Mouse (Mus musculus) lung, postnatal 0 days (tissue): ENCODE data around the gene Muc1. TPM values are rescaled to one million over a fixed set of nuclear protein-coding genes. Genes with fewer than 3 reads are reported as not detected.

Source experiments
- ATAC-seq: fragments of 200-750 bp; cut with Nextera tagmentation; 2 replicates; pipeline ENCODE4 v1.8.0; 2017; ENCODE audit warnings: moderate library complexity
- DNase-seq: peaks from one replicate; pipeline ENCODE4 v3.0.0-alpha.2; 2016; ENCODE audit warnings: low spot score
- H3K27ac ChIP-seq: fragments of 300-500 bp; sonication (generic); 2 replicates; pipeline ENCODE4 v1.5.1; 2014; ENCODE audit warnings: antibody characterized with exemption, mild to moderate bottlenecking, low read length, mixed read lengths
- H3K27me3 ChIP-seq: fragments of 300-500 bp; sonication (generic); replicated peaks from 2 replicates; pipeline ENCODE4 v1.6.1; 2014; ENCODE audit warnings: low read length, mixed read lengths; ENCODE audit not compliant: insufficient read depth
- H3K36me3 ChIP-seq: fragments of 300-500 bp; sonication (generic); 2 replicates; pipeline ENCODE4 v1.6.1; 2014; ENCODE audit warnings: low read length, mixed read lengths; ENCODE audit not compliant: insufficient read depth
- H3K4me1 ChIP-seq: fragments of 300-500 bp; sonication (generic); 2 replicates; pipeline ENCODE4 v1.6.1; 2014; ENCODE audit warnings: antibody characterized with exemption, low read depth, low read length, mixed read lengths; ENCODE audit not compliant: insufficient read depth
- H3K4me2 ChIP-seq: fragments of 300-500 bp; sonication (generic); replicated peaks from 2 replicates; pipeline ENCODE4 v1.6.1; 2014; ENCODE audit warnings: low read depth, mild to moderate bottlenecking, low read length, moderate library complexity, mixed read lengths
- H3K4me3 ChIP-seq: fragments of 300-500 bp; sonication (generic); 2 replicates; pipeline ENCODE4 v1.5.1; 2014; ENCODE audit warnings: low read depth, low read length
- H3K9ac ChIP-seq: fragments of 300-500 bp; sonication (generic); replicated peaks from 2 replicates; pipeline ENCODE4 v1.6.1; 2014; ENCODE audit warnings: low read depth, mild to moderate bottlenecking
- H3K9me3 ChIP-seq: fragments of 300-500 bp; sonication (generic); 2 replicates; pipeline ENCODE4 v1.6.1; 2016; ENCODE audit warnings: low read length, mixed read lengths
- CTCF ChIP-seq: IDR thresholded peaks from 2 replicates; pipeline ENCODE4 v1.5.1; 2016; ENCODE audit warnings: antibody characterized with exemption, mild to moderate bottlenecking
- EP300 ChIP-seq: IDR thresholded peaks from 2 replicates; pipeline ENCODE4 v1.6.1; 2016; ENCODE audit warnings: antibody characterized with exemption, mild to moderate bottlenecking, control low read depth
- WGBS: fragments of 180-500 bp; shearing (Covaris S2); extraction: QIAGEN DNeasy Blood & Tissue Kit; methylation state at CpG from one replicate; pipeline ENCODE4 v1.1.7; 2014; 5-methylcytosine and 5-hydroxymethylcytosine counted together
- polyA plus RNA-seq: library from polyadenylated mRNA; unstranded; fragments of >200 nt; fragmentation: Nextera tagmentation; extraction: Ambion mirVana; gene quantifications from 2 replicates; pipeline ENCODE4 v1.2.1, GENCODE M21; 2015

Muc1 gene
- polyA plus RNA-seq, 1 experiment from 2014 or later, result 307 TPM

DNA sequence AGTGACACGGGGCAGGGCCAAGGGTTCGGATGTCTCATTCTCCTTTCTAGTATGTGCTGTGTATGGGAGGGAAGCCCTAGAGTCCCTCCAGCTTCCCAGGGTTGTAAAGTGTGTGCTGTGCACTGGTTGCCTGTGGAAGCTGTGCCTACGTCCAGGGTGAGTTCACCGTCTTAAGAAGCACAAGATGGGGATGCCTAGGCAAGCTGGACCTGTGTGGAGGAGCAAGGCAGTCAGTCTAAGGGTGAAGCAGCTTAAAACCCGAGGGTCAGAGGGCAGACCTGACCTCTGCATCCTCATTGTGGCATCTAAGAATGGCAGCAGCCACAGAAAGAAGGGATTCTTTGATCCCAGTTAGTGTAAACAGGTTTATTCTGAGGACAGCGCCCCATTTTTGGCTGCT, 20.1 kb upstream of the Muc1 start:
- no peak overlapping the region for H3K4me3 ChIP-seq
- H3K9me3 ChIP-seq, result no peaks in the 10 kb centered on the region
- 78% methylated on average over 6 of the region's 6 CpGs for WGBS
- no peaks in the 10 kb centered on the region for H3K27me3 ChIP-seq
- TF ChIP-seq EP300 (no peak), CTCF (no peak)
- H3K4me2 ChIP-seq, result no peak overlapping the region
- no peak overlapping the region for H3K27ac ChIP-seq
- peaks cover 4% of the 10 kb centered on the region; the same call in 1 of the 2 replicates for H3K4me1 ChIP-seq
- no peak for ATAC-seq
- peaks cover 35% of the 10 kb centered on the region for H3K36me3 ChIP-seq
- no peak overlapping the region for H3K9ac ChIP-seq
- no peak for DNase-seq

- Histone ChIP-seq H3K4me3 (no peak overlapping the region), H3K9me3 (no peaks in the 10 kb centered on the region), H3K4me2 (no peak overlapping the region), H3K36me3 (peaks cover 32% of the 10 kb centered on the region), H3K9ac (no peak overlapping the region), H3K27ac (no peak overlapping the region), H3K27me3 (no peaks in the 10 kb centered on the region), H3K4me1 (peaks cover 4% of the 10 kb centered on the region; the same call in 1 of the 2 replicates)
- no peak for ATAC-seq
- no peak for DNase-seq
- WGBS, result 94% methylated on average over 7 of the region's 7 CpGs
- TF ChIP-seq EP300, result no peak
- no peak for TF ChIP-seq CTCF
Measured at GRCm38 (mm10) chr3:89209731-89210130, 19.1 kb upstream of the Muc1 start.

GRCm38 (mm10) chr3:89210162-89210561, 18.7 kb upstream of the Muc1 start:
- H3K36me3 ChIP-seq, result peaks cover 31% of the 10 kb centered on the region
- TF ChIP-seq EP300 (no peak), CTCF (no peak)
- H3K27me3 ChIP-seq, result no peaks in the 10 kb centered on the region
- no peak for DNase-seq
- no peak overlapping the region for H3K27ac ChIP-seq
- no peak overlapping the region for H3K4me3 ChIP-seq
- peaks cover 6% of the 10 kb centered on the region; the same call in 1 of the 2 replicates for H3K4me1 ChIP-seq
- 52% methylated on average over 13 of the region's 13 CpGs for WGBS
- H3K9ac ChIP-seq, result no peak overlapping the region
- no peak overlapping the region for H3K4me2 ChIP-seq
- no peaks in the 10 kb centered on the region for H3K9me3 ChIP-seq
- ATAC-seq, result no peak

GRCm38 (mm10) chr3:89210731-89211130, 18.1 kb upstream of the Muc1 start:
- DNase-seq (no peak), ATAC-seq (no peak)
- Histone ChIP-seq H3K4me3 (no peak overlapping the region), H3K4me2 (no peak overlapping the region), H3K27me3 (no peaks in the 10 kb centered on the region), H3K9me3 (no peaks in the 10 kb centered on the region), H3K4me1 (peaks cover 11% of the 10 kb centered on the region; the same call in 1 of the 2 replicates), H3K27ac (no peak overlapping the region), H3K36me3 (peaks cover 28% of the 10 kb centered on the region), H3K9ac (no peak overlapping the region)
- TF ChIP-seq EP300, result no peak
- TF ChIP-seq CTCF, result no peak
- WGBS, result 60% methylated on average over 7 of the region's 7 CpGs

GRCm38 (mm10) chr3:89213803-89214530, 14.9 kb upstream of the Muc1 start:
- no peaks in the 10 kb centered on the region for H3K9me3 ChIP-seq
- TF ChIP-seq CTCF, result no peak
- TF ChIP-seq EP300, result no peak; the same call in 1 of the 2 replicates
- under 1% methylated on average over 61 of the region's 69 CpGs for WGBS
- H3K4me2 ChIP-seq, result peak overlapping the region; percentile 69
- 0 out of 2 replicates have a peak, but pooled peaks cover 5% of the 10 kb centered on the region for H3K36me3 ChIP-seq
- peak overlapping the region; percentile 59 for H3K4me3 ChIP-seq
- H3K9ac ChIP-seq, result peak overlapping the region; percentile 51
- H3K27ac ChIP-seq, result peak overlapping the region; percentile 94
- ATAC-seq (peak; percentile 90), DNase-seq (peak; percentile 98)
- no peaks in the 10 kb centered on the region for H3K27me3 ChIP-seq
- peaks cover 12% of the 10 kb centered on the region; the same call in 1 of the 2 replicates for H3K4me1 ChIP-seq

- Histone ChIP-seq H3K4me2 (peak within 1 kb of the TSS; percentile 69), H3K27me3 (no peaks in the 10 kb centered on the region), H3K9me3 (no peaks in the 10 kb centered on the region), H3K36me3 (0 out of 2 replicates have a peak, but pooled peaks cover under 1% of the 10 kb centered on the region), H3K9ac (peak within 1 kb of the TSS; percentile 51), H3K4me3 (peak within 1 kb of the TSS; percentile 59), H3K27ac (peak within 1 kb of the TSS; percentile 94), H3K4me1 (peaks cover 12% of the 10 kb centered on the region; the same call in 1 of the 2 replicates)
- WGBS, result under 1% methylated on average over 19 of the region's 19 CpGs
- DNase-seq (peak; percentile 56), ATAC-seq (no peak)
- TF ChIP-seq CTCF, result no peak
Measured at GRCm38 (mm10) chr3:89214681-89215411, 14.0 kb upstream of the Muc1 start, which contains the start of gene Thbs3. Gene Thbs3 (plus strand): TSS chr3:89215180.
